Mouse (Mus musculus) limb, embryonic 11.5 days (tissue): ENCODE measurements around the gene Olfr94. TPM values are rescaled to one million over a fixed set of nuclear protein-coding genes. Genes with fewer than 3 reads are reported as not detected.
A peak's percentile ranks its signal among the peaks of the same experiment; 100 is the strongest.

Experiments
- ATAC-seq: fragments of 200-750 bp; cut with Nextera tagmentation; 2 replicates; pipeline ENCODE4 v1.8.0; 2017; ENCODE audit warnings: low read depth; ENCODE audit not compliant: insufficient number of reproducible peaks, low FRiP score, low TSS enrichment
- DNase-seq: peaks from one replicate; pipeline ENCODE4 v3.0.0-alpha.2; 2015; ENCODE audit warnings: low spot score
- H3K27ac ChIP-seq: fragments of 300-500 bp; sonication (generic); replicated peaks from 2 replicates; pipeline ENCODE4 v1.5.1; 2014; ENCODE audit warnings: low read depth, mild to moderate bottlenecking, low read length
- H3K27me3 ChIP-seq: fragments of 300-500 bp; sonication (generic); 2 replicates; pipeline ENCODE4 v1.6.1; 2014; ENCODE audit warnings: mild to moderate bottlenecking, low read length, mixed read lengths; ENCODE audit not compliant: control insufficient read depth, insufficient read depth
- H3K36me3 ChIP-seq: fragments of 300-500 bp; sonication (generic); 2 replicates; pipeline ENCODE4 v1.6.1; 2014; ENCODE audit warnings: mild to moderate bottlenecking, low read length, moderate library complexity, mixed read lengths; ENCODE audit not compliant: control insufficient read depth, insufficient read depth
- H3K4me1 ChIP-seq: fragments of 300-500 bp; sonication (generic); 2 replicates; pipeline ENCODE4 v1.6.1; 2014; ENCODE audit warnings: low read length, mixed read lengths; ENCODE audit not compliant: control insufficient read depth, insufficient read depth
- H3K4me2 ChIP-seq: fragments of 300-500 bp; sonication (generic); 2 replicates; pipeline ENCODE4 v1.6.1; 2014; ENCODE audit warnings: low read depth, mild to moderate bottlenecking, moderate library complexity; ENCODE audit not compliant: severe bottlenecking
- H3K4me3 ChIP-seq: fragments of 300-500 bp; sonication (generic); 2 replicates; pipeline ENCODE4 v1.5.1; 2014; ENCODE audit warnings: low read depth, low read length
- H3K9ac ChIP-seq: fragments of 300-500 bp; sonication (generic); 2 replicates; pipeline ENCODE4 v1.6.1; 2014; ENCODE audit warnings: mild to moderate bottlenecking, low read length
- H3K9me3 ChIP-seq: fragments of 300-500 bp; sonication (generic); 2 replicates; pipeline ENCODE4 v1.6.1; 2016; ENCODE audit warnings: low read length; ENCODE audit not compliant: control insufficient read depth
- whole genome bisulfite sequencing: fragments of 180-500 bp; shearing (Covaris S2); extraction: QIAGEN DNeasy Blood & Tissue Kit; methylation state at CpG from one replicate; pipeline ENCODE4 v1.1.7; 2014; 5-methylcytosine and 5-hydroxymethylcytosine counted together
- polyA plus RNA-seq: library from polyadenylated mRNA; unstranded; fragments of >200 nt; fragmentation: Nextera tagmentation; extraction: Ambion mirVana; gene quantifications from 2 replicates; pipeline ENCODE4 v1.2.1, GENCODE M21; 2014

The Olfr94 gene
- polyA plus RNA-seq, 1 experiment from 2014 or later = not detected

DNA sequence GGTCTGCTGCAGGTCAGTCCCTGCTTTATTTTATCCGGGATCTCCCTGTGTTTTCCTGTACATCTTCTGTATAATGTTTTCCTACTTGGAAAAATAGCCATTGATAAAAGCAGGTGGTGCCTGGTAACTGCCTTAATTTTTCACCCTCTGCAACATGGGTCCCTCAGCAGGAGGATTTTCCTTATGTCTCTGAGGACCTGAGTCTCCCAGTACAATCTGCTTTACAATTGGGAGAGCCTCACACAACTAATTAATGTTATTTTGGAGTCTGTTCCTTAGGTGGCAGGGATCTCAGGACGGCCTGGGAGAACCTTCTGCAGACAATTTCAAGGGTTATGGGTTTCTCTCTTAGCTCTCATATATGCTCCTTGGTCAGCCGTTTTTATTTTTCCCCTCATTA is 12.2 kb upstream of the Olfr94 start, which contains the start of gene Olfr95:
Olfr95 (minus strand) TSS at position 101 of the 400 bp plus-strand sequence.
- H3K9me3 ChIP-seq = no peaks in the 10 kb centered on the region
- peaks cover 10% of the 10 kb centered on the region; the same call in 1 of the 2 replicates for H3K27me3 ChIP-seq
- H3K36me3 ChIP-seq = no peaks in the 10 kb centered on the region
- no peak within 1 kb of the TSS for H3K27ac ChIP-seq
- no peak within 1 kb of the TSS for H3K9ac ChIP-seq
- no peak for ATAC-seq
- no peak within 1 kb of the TSS for H3K4me3 ChIP-seq
- H3K4me1 ChIP-seq = no peaks in the 10 kb centered on the region
- no peak within 1 kb of the TSS for H3K4me2 ChIP-seq
- DNase-seq = no peak
- 68% methylated on average over 3 of the region's 3 CpGs for WGBS

DNA sequence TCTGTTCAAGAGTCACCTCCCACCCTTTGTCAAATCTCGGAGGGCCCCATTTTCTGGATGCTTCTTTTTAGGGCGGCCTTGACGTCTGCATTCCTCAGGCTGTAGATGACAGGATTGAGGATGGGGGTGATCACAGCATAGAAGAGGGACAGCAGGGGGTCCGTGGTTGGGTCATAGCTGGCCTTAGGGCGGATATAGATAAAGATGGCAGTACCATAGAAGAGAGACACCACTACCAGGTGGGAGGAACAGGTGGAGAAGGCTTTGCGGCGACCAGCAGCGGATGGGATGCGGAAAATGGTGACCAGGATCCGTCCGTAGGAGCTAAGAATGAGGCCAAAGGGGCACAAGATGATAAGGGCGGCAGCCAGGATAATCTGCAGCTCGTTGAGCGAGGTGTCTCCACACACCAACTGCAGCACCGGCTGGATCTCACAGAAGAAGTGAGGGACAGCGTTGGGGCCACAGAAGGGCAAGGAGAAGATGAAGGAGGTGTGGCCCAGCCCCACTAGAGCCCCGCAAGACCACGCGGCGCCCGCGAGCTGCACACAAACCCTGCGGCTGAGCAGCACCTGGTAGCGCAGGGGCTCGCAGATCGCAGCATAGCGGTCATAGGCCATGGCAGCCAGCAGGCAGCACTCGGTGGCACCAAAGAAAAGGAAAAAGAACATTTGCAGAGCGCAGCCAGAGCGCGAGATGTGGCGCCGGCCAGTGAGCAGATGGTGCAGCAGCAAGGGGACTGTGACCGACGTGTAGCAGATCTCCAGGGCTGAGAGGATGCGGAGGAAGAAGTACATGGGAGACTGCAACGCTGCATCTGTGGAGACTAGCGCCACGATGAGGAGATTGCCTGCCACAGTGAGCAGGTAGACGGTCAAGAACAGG is 10.3 kb upstream of the Olfr94 start:
- Histone ChIP-seq H3K9me3 (no peaks in the 10 kb centered on the region), H3K36me3 (no peaks in the 10 kb centered on the region), H3K4me3 (no peak overlapping the region), H3K4me1 (no peaks in the 10 kb centered on the region), H3K4me2 (peak overlapping the region; percentile 20; the same call in 1 of the 2 replicates), H3K9ac (no peak overlapping the region), H3K27ac (no peak overlapping the region), H3K27me3 (peaks cover 10% of the 10 kb centered on the region; the same call in 1 of the 2 replicates)
- 17% methylated on average over 40 of the region's 40 CpGs for WGBS
- 0 out of 2 replicates have a peak, but pooled peaks have one; percentile 26 for ATAC-seq
- peak; percentile 31 for DNase-seq

DNA sequence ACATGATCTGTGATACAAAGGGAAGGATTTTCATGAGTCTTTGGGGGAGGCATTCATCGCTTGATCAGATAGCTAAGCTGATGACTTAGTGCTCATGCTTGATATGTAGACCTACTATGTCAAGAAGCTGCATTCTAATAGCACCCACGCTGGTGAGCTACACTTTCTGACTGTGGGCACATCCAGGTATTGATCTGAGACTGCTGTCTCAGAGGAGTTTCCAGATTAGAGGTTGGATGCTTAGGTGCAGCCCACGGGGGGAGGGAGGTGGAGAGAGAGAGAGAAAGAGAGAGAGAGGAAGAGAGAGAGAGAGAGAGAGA is 3.1 kb upstream of the Olfr94 start:
- no peak overlapping the region for H3K27ac ChIP-seq
- no peak overlapping the region for H3K4me3 ChIP-seq
- H3K4me1 ChIP-seq = no peaks in the 10 kb centered on the region
- no peak overlapping the region for H3K9ac ChIP-seq
- no peak overlapping the region for H3K4me2 ChIP-seq
- no peaks in the 10 kb centered on the region for H3K27me3 ChIP-seq
- ATAC-seq (no peak), DNase-seq (no peak)
- no peaks in the 10 kb centered on the region for H3K9me3 ChIP-seq
- no peaks in the 10 kb centered on the region for H3K36me3 ChIP-seq
- 27% methylated on average over 3 of the region's 3 CpGs for WGBS

DNA sequence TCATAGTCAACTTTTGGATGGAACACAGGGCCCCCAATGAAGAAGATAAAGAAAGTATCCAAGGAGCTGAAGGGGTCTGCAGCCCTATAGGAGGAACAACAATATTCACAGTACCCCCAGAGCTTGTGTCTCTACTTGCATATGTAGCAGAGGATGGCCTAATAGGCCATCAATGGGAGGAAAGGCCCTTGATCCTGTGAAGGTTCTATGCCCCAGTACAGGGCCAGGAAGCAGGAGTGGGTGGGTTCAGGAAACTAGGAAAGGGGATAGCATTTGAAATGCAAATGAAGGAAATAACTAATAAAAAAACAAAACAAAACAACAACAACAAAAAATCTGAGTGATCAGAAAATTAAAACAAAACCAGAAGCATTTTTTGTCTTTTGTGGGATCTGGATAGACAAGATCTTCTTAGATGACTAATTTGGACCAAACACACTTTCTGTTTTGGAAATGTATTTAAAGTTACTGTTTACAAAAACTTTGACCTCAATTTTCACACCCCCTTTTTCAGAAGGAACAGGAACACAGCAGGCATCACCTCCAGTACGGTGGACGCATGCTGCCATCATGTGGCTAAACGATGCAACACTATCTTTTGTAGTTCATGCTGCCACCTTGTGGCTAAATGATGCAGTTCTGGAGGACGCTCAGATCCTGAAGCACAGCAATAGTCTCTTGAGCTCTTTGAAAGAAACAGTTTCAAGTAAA is 2.6 kb upstream of the Olfr94 start:
- H3K9ac ChIP-seq = no peak overlapping the region
- H3K9me3 ChIP-seq = no peaks in the 10 kb centered on the region
- ATAC-seq (peak; percentile 60; the same call in 1 of the 2 replicates), DNase-seq (peak; percentile 87)
- no peak overlapping the region for H3K27ac ChIP-seq
- no peaks in the 10 kb centered on the region for H3K36me3 ChIP-seq
- WGBS = 0% methylated on average over 4 of the region's 4 CpGs
- H3K4me2 ChIP-seq = no peak overlapping the region
- no peak overlapping the region for H3K4me3 ChIP-seq
- H3K4me1 ChIP-seq = no peaks in the 10 kb centered on the region
- H3K27me3 ChIP-seq = no peaks in the 10 kb centered on the region

DNA sequence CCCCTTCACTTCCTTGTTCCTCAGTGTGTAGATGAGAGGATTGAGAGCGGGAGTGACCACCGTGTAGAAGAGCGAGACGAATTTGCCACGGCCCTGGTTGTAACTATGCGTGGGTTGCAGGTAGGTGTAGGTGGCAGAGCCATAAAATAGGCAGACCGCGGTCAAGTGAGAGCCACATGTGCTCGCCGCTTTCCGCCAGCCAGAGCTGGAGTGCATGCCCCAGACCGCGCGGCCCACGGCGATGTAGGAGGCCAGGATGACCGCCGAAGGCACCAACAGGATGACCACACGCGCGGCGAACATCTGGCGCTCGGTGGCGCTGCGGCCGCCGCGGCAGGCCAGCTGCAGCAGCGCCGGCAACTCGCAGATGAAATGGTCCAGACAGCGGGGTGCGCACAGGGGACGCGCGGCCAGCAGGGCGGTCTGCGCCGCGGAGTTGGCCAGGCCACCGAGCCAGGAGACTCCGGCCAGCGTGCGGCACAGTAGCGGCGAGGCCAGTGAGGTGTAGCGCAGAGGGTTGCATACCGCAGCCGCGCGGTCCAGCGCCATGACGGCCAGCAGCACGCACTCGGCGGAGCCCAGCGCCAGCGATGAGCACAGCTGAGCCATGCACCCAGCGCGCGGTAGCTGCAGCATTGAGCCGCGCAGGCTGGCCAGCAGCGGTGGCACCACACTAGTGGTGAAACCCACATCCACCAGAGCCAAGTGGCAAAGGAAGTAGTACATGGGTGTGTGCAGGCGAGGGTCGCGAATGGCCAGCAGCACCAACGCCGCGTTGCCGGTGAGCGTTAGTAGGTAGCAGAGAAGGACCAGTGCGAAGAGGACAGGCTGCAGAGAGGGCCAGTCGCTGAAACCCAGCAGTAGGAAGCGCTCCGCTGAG is 3.7 kb downstream of the Olfr94 start:
- Histone ChIP-seq H3K27ac (no peak overlapping the region), H3K36me3 (no peaks in the 10 kb centered on the region), H3K9me3 (no peaks in the 10 kb centered on the region), H3K9ac (peak overlapping the region; percentile 5; the same call in 1 of the 2 replicates), H3K4me3 (peak overlapping the region; percentile 41), H3K4me2 (peak overlapping the region; percentile 93), H3K27me3 (peaks cover 11% of the 10 kb centered on the region), H3K4me1 (no peaks in the 10 kb centered on the region)
- peak; percentile 89 for ATAC-seq
- under 1% methylated on average over 75 of the region's 77 CpGs for whole genome bisulfite sequencing
- DNase-seq = peak; percentile 70

DNA sequence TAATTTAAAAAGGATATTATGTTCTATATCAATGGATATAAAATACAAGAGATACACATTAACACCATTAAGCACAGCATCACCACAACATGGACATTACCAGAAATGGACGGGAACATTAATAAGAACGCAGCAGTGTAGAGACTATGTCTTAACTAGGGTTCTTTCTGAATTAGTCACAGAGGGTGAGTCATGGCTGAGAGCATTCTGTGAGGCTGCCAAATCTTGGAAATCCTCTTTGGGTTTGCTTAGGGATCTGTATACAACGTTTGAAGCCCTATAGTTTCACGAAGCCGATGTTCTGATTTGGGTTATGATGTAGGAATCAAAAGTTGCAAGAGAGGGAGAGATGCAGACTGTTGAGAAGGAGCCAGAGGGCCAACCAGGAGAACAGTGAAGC is 6.0 kb downstream of the Olfr94 start:
- H3K36me3 ChIP-seq = no peaks in the 10 kb centered on the region
- no peak overlapping the region for H3K4me2 ChIP-seq
- DNase-seq (no peak), ATAC-seq (no peak)
- 94% methylated on average over 5 of the region's 5 CpGs for WGBS
- H3K27me3 ChIP-seq = peaks cover 11% of the 10 kb centered on the region
- no peaks in the 10 kb centered on the region for H3K9me3 ChIP-seq
- no peak overlapping the region for H3K9ac ChIP-seq
- H3K27ac ChIP-seq = no peak overlapping the region
- no peak overlapping the region for H3K4me3 ChIP-seq
- H3K4me1 ChIP-seq = no peaks in the 10 kb centered on the region

DNA sequence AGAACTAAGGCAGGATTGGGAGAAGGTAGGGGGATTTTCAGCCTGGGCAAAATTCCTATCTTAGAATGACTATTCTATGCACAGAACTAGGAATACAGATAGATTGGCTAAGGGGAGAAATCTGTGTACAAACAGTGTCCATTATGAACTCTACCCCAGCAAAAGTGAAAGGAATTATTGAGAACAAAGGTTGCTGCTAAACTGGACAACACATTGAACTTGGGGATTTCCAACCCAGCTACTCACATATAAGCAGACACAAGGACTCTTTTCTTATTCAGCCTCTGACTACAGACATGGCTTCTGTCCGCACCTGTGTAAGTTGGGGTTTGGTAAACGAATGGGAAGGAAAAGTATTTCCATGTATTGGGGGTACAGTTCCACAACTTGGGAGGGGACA is 7.1 kb downstream of the Olfr94 start, which contains the start of gene Ubd:
Ubd (plus strand) TSS at position 237 of the 400 bp plus-strand sequence.
- no peak for ATAC-seq
- Histone ChIP-seq H3K27me3 (peaks cover 11% of the 10 kb centered on the region), H3K4me1 (no peaks in the 10 kb centered on the region), H3K9ac (no peak within 1 kb of the TSS), H3K27ac (no peak within 1 kb of the TSS), H3K36me3 (no peaks in the 10 kb centered on the region), H3K4me3 (no peak within 1 kb of the TSS), H3K4me2 (no peak within 1 kb of the TSS), H3K9me3 (no peaks in the 10 kb centered on the region)
- WGBS = 93% methylated on average over 2 of the region's 2 CpGs
- no peak for DNase-seq

DNA sequence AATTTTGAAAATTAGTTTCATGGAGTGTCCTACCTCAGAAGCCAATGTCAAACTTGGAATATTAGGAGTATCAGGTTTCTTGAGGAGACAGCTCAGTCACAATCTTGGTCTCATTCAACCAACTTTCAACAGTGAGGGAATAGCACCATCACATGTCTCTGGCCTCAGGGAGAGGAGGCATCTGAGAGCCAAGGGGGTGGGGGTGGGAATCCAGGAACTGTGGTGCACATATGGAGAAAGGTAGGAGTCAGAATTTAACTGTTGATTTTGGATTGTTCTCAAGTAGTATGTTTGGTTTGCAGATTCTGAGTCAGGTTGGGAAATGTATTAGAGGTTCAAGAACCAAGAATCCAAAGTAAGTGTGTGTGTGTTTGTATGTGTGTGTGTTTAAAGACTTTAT is 7.8 kb downstream of the Olfr94 start:
- no peaks in the 10 kb centered on the region for H3K9me3 ChIP-seq
- H3K4me1 ChIP-seq = no peaks in the 10 kb centered on the region
- H3K4me3 ChIP-seq = no peak overlapping the region
- no peak overlapping the region for H3K9ac ChIP-seq
- H3K27me3 ChIP-seq = peaks cover 11% of the 10 kb centered on the region
- no peak overlapping the region for H3K27ac ChIP-seq
- no peak for ATAC-seq
- no peak overlapping the region for H3K4me2 ChIP-seq
- no peak for DNase-seq
- no peaks in the 10 kb centered on the region for H3K36me3 ChIP-seq
